Mouse (Mus musculus): ENCODE measurements around the gene Plcb4. TPM values are rescaled to one million over a fixed set of nuclear protein-coding genes. Genes with fewer than 3 reads are reported as not detected.

Gene Plcb4
- polyA plus RNA-seq, 1 experiment from 2014 or later, result 26.0 TPM

GRCm38 (mm10) chr2:135647985-135648384, 10.8 kb upstream of the Plcb4 start:
- H3K4me3 ChIP-seq, result no peak overlapping the region

GRCm38 (mm10) chr2:135650885-135651284, 7.9 kb upstream of the Plcb4 start:
- ATAC-seq (ENCODE audit: extremely low read depth, insufficient number of reproducible peaks, low FRiP score, low TSS enrichment), result no peak
- no peaks in the 10 kb centered on the region for H3K36me3 ChIP-seq
- 67% methylated on average over 3 of the region's 3 CpGs for WGBS
- no peak overlapping the region for H3K4me2 ChIP-seq
- H3K9ac ChIP-seq, result no peak overlapping the region
- H3K4me3 ChIP-seq, result no peak overlapping the region
- H3K4me1 ChIP-seq, result no peaks in the 10 kb centered on the region
- H3K27ac ChIP-seq (replicated peaks), result no peak overlapping the region
- H3K9me3 ChIP-seq, result no peaks in the 10 kb centered on the region
- no peaks in the 10 kb centered on the region for H3K27me3 ChIP-seq (replicated peaks)

More at GRCm38 (mm10) chr2:135647985-135648384, 10.8 kb upstream of the Plcb4 start:
- Histone ChIP-seq H3K9me3 (peaks cover 3% of the 10 kb centered on the region; the same call in 1 of the 2 replicates), H3K4me2 (no peak overlapping the region), H3K27ac (replicated peaks) (no peak overlapping the region), H3K27me3 (replicated peaks) (no peaks in the 10 kb centered on the region), H3K4me1 (no peaks in the 10 kb centered on the region), H3K9ac (no peak overlapping the region), H3K36me3 (no peaks in the 10 kb centered on the region)
- no peak for ATAC-seq (ENCODE audit: extremely low read depth, insufficient number of reproducible peaks, low FRiP score, low TSS enrichment)
- WGBS, result 52% methylated on average over 4 of the region's 4 CpGs

GRCm38 (mm10) chr2:135652040-135652439, 6.8 kb upstream of the Plcb4 start:
- no peaks in the 10 kb centered on the region for H3K36me3 ChIP-seq
- no peak overlapping the region for H3K9ac ChIP-seq
- no peak overlapping the region for H3K4me2 ChIP-seq
- no peaks in the 10 kb centered on the region for H3K27me3 ChIP-seq (replicated peaks)
- ATAC-seq (ENCODE audit: extremely low read depth, insufficient number of reproducible peaks, low FRiP score, low TSS enrichment), result no peak
- H3K27ac ChIP-seq (replicated peaks), result no peak overlapping the region
- no peak overlapping the region for H3K4me3 ChIP-seq
- no peaks in the 10 kb centered on the region for H3K9me3 ChIP-seq
- WGBS, result 84% methylated on average over 6 of the region's 6 CpGs
- no peaks in the 10 kb centered on the region for H3K4me1 ChIP-seq

GRCm38 (mm10) chr2:135652451-135652850, 6.4 kb upstream of the Plcb4 start:
- WGBS, result 81% methylated on average over 4 of the region's 4 CpGs
- Histone ChIP-seq H3K27ac (replicated peaks) (no peak overlapping the region), H3K9me3 (no peaks in the 10 kb centered on the region), H3K4me1 (no peaks in the 10 kb centered on the region), H3K4me2 (no peak overlapping the region), H3K4me3 (no peak overlapping the region), H3K9ac (no peak overlapping the region), H3K36me3 (no peaks in the 10 kb centered on the region), H3K27me3 (replicated peaks) (no peaks in the 10 kb centered on the region)
- no peak for ATAC-seq (ENCODE audit: extremely low read depth, insufficient number of reproducible peaks, low FRiP score, low TSS enrichment)

GRCm38 (mm10) chr2:135655948-135656347, 2.9 kb upstream of the Plcb4 start:
- no peaks in the 10 kb centered on the region for H3K36me3 ChIP-seq
- H3K4me3 ChIP-seq, result no peak overlapping the region
- no peaks in the 10 kb centered on the region for H3K9me3 ChIP-seq
- peaks cover 8% of the 10 kb centered on the region for H3K4me1 ChIP-seq
- ATAC-seq (ENCODE audit: extremely low read depth, insufficient number of reproducible peaks, low FRiP score, low TSS enrichment), result no peak
- no peak overlapping the region for H3K4me2 ChIP-seq
- no peak overlapping the region for H3K27ac ChIP-seq (replicated peaks)
- WGBS, result 78% methylated on average over 1 of the region's 1 CpGs
- no peaks in the 10 kb centered on the region for H3K27me3 ChIP-seq (replicated peaks)
- H3K9ac ChIP-seq, result no peak overlapping the region

- 62% methylated on average over 6 of the region's 6 CpGs for WGBS
- H3K9ac ChIP-seq, result no peak overlapping the region
- no peak for ATAC-seq (ENCODE audit: extremely low read depth, insufficient number of reproducible peaks, low FRiP score, low TSS enrichment)
- H3K27ac ChIP-seq (replicated peaks), result no peak overlapping the region
- peaks cover 12% of the 10 kb centered on the region for H3K4me1 ChIP-seq
- H3K4me2 ChIP-seq, result no peak overlapping the region
- no peaks in the 10 kb centered on the region for H3K36me3 ChIP-seq
- no peaks in the 10 kb centered on the region for H3K27me3 ChIP-seq (replicated peaks)
- no peak overlapping the region for H3K4me3 ChIP-seq
- H3K9me3 ChIP-seq, result no peaks in the 10 kb centered on the region
These were observed 2.2 kb upstream of the Plcb4 start for GRCm38 (mm10) chr2:135656586-135656985.

- Histone ChIP-seq H3K27me3 (replicated peaks) (no peaks in the 10 kb centered on the region), H3K36me3 (0 out of 2 replicates have a peak, but pooled peaks cover 6% of the 10 kb centered on the region), H3K9me3 (no peaks in the 10 kb centered on the region), H3K9ac (peak overlapping the region; percentile 97), H3K27ac (replicated peaks) (peak overlapping the region; percentile 98), H3K4me1 (peaks cover 12% of the 10 kb centered on the region), H3K4me3 (peak overlapping the region; percentile 90), H3K4me2 (peak overlapping the region; percentile 76)
- peak; percentile 40 for ATAC-seq (ENCODE audit: extremely low read depth, insufficient number of reproducible peaks, low FRiP score, low TSS enrichment)
- WGBS, result under 1% methylated on average over 38 of the region's 97 CpGs
These were observed 775 bp downstream of the Plcb4 start for GRCm38 (mm10) chr2:135659391-135660180.

GRCm38 (mm10) chr2:135660816-135661215, 2.0 kb downstream of the Plcb4 start:
- no peaks in the 10 kb centered on the region for H3K27me3 ChIP-seq (replicated peaks)
- H3K4me3 ChIP-seq, result 0 out of 2 replicates have a peak overlapping the region, but pooled peaks have one; percentile 90
- peak overlapping the region; percentile 76 for H3K4me2 ChIP-seq
- H3K36me3 ChIP-seq, result 0 out of 2 replicates have a peak, but pooled peaks cover 6% of the 10 kb centered on the region
- no peak for ATAC-seq (ENCODE audit: extremely low read depth, insufficient number of reproducible peaks, low FRiP score, low TSS enrichment)
- no peaks in the 10 kb centered on the region for H3K9me3 ChIP-seq
- no peak overlapping the region for H3K9ac ChIP-seq
- peaks cover 12% of the 10 kb centered on the region for H3K4me1 ChIP-seq
- 64% methylated on average over 4 of the region's 4 CpGs for WGBS
- no peak overlapping the region for H3K27ac ChIP-seq (replicated peaks)

GRCm38 (mm10) chr2:135663785-135664184, 5.0 kb downstream of the Plcb4 start:
- Histone ChIP-seq H3K4me3 (no peak overlapping the region), H3K27ac (replicated peaks) (no peak overlapping the region), H3K36me3 (0 out of 2 replicates have a peak, but pooled peaks cover 6% of the 10 kb centered on the region), H3K9me3 (no peaks in the 10 kb centered on the region), H3K27me3 (replicated peaks) (no peaks in the 10 kb centered on the region), H3K4me2 (no peak overlapping the region), H3K4me1 (peaks cover 7% of the 10 kb centered on the region), H3K9ac (no peak overlapping the region)
- WGBS, result 72% methylated on average over 1 of the region's 1 CpGs
- no peak for ATAC-seq (ENCODE audit: extremely low read depth, insufficient number of reproducible peaks, low FRiP score, low TSS enrichment)

- Histone ChIP-seq H3K4me3 (no peak overlapping the region), H3K9me3 (no peaks in the 10 kb centered on the region), H3K36me3 (0 out of 2 replicates have a peak, but pooled peaks cover 6% of the 10 kb centered on the region), H3K9ac (no peak overlapping the region), H3K4me1 (no peaks in the 10 kb centered on the region), H3K27me3 (replicated peaks) (no peaks in the 10 kb centered on the region), H3K4me2 (no peak overlapping the region), H3K27ac (replicated peaks) (no peak overlapping the region)
- WGBS, result 85% methylated on average over 2 of the region's 2 CpGs
- no peak for ATAC-seq (ENCODE audit: extremely low read depth, insufficient number of reproducible peaks, low FRiP score, low TSS enrichment)
These were observed 8.7 kb downstream of the Plcb4 start for GRCm38 (mm10) chr2:135667496-135667895.

GRCm38 (mm10) chr2:135672459-135673104, 13.8 kb downstream of the Plcb4 start:
- 75% methylated on average over 10 of the region's 10 CpGs for WGBS
- Histone ChIP-seq H3K4me1 (peaks cover 12% of the 10 kb centered on the region), H3K27ac (replicated peaks) (no peak overlapping the region), H3K27me3 (replicated peaks) (no peaks in the 10 kb centered on the region), H3K9me3 (no peaks in the 10 kb centered on the region), H3K36me3 (no peaks in the 10 kb centered on the region), H3K4me2 (no peak overlapping the region), H3K9ac (no peak overlapping the region), H3K4me3 (no peak overlapping the region)
- ATAC-seq (ENCODE audit: extremely low read depth, insufficient number of reproducible peaks, low FRiP score, low TSS enrichment), result no peak
